Mouse (Mus musculus) CD4-positive, CD25-positive, alpha-beta regulatory T cell, adult 2 months (primary cell): ENCODE data around the gene Tmem230.
A peak's percentile ranks its signal among the peaks of the same experiment; 100 is the strongest.

Experiments used
- DNase-seq: peaks from one replicate; pipeline ENCODE4 v3.0.0-alpha.2; 2012; ENCODE audit warnings: low read depth, low spot score

Tmem230 gene

GRCm38 (mm10) chr2:132233985-132234765, 13.4 kb downstream of the Tmem230 start:
- DNase-seq = no peak

- DNase-seq = no peak
Observed at GRCm38 (mm10) chr2:132232413-132232945, 15.1 kb downstream of the Tmem230 start.

- no peak for DNase-seq
Observed at GRCm38 (mm10) chr2:132224359-132224758, 23.2 kb downstream of the Tmem230 start.

GRCm38 (mm10) chr2:132221611-132222073, 26.0 kb downstream of the Tmem230 start:
- DNase-seq = no peak

GRCm38 (mm10) chr2:132211995-132212656, 35.5 kb downstream of the Tmem230 start:
- DNase-seq = no peak

GRCm38 (mm10) chr2:132210806-132211312, 36.7 kb downstream of the Tmem230 start:
- DNase-seq = no peak

GRCm38 (mm10) chr2:132208246-132208881, 39.2 kb downstream of the Tmem230 start:
- DNase-seq = no peak

GRCm38 (mm10) chr2:132206316-132206881, 41.2 kb downstream of the Tmem230 start:
- DNase-seq = no peak

GRCm38 (mm10) chr2:132205549-132205948, 42.1 kb downstream of the Tmem230 start:
- DNase-seq = no peak

GRCm38 (mm10) chr2:132203773-132204172, 43.8 kb downstream of the Tmem230 start:
- DNase-seq = peak; percentile 41

GRCm38 (mm10) chr2:132203186-132203585, 44.4 kb downstream of the Tmem230 start:
- DNase-seq = no peak

- DNase-seq = no peak
Observed at GRCm38 (mm10) chr2:132198017-132198933, 49.3 kb downstream of the Tmem230 start.

GRCm38 (mm10) chr2:132195602-132196001, 52.0 kb downstream of the Tmem230 start:
- DNase-seq = no peak

- DNase-seq = no peak
Observed at GRCm38 (mm10) chr2:132190602-132191161, 56.9 kb downstream of the Tmem230 start.
